Mouse (Mus musculus) hindbrain, embryonic 11.5 days (tissue): ENCODE measurements around the gene Mmp11. TPM values are rescaled to one million over a fixed set of nuclear protein-coding genes. Genes with fewer than 3 reads are reported as not detected.

Experiments
- ATAC-seq: fragments of 200-750 bp; cut with Nextera tagmentation; 2 replicates; pipeline ENCODE4 v1.8.0; 2017; ENCODE audit warnings: mild to moderate bottlenecking, moderate TSS enrichment, moderate library complexity; ENCODE audit not compliant: low FRiP score
- DNase-seq: peaks from one replicate; pipeline ENCODE4 v3.0.0-alpha.2; 2015; ENCODE audit warnings: low spot score
- H3K27ac ChIP-seq: fragments of 300-500 bp; sonication (generic); 2 replicates; pipeline ENCODE4 v1.5.1; 2014; ENCODE audit warnings: mild to moderate bottlenecking, low read depth, low read length
- H3K27me3 ChIP-seq: fragments of 300-500 bp; sonication (generic); 2 replicates; pipeline ENCODE4 v1.6.1; 2014; ENCODE audit warnings: mild to moderate bottlenecking, low read length, moderate library complexity, mixed read lengths; ENCODE audit not compliant: control insufficient read depth, insufficient read depth
- H3K36me3 ChIP-seq: fragments of 300-500 bp; sonication (generic); 2 replicates; pipeline ENCODE4 v1.6.1; 2014; ENCODE audit warnings: mild to moderate bottlenecking, low read length, moderate library complexity, mixed read lengths; ENCODE audit not compliant: control insufficient read depth, insufficient read depth
- H3K4me1 ChIP-seq: fragments of 300-500 bp; sonication (generic); replicated peaks from 2 replicates; pipeline ENCODE4 v1.6.1; 2014; ENCODE audit warnings: low read length, mixed read lengths; ENCODE audit not compliant: control insufficient read depth, insufficient read depth
- H3K4me2 ChIP-seq: fragments of 300-500 bp; sonication (generic); replicated peaks from 2 replicates; pipeline ENCODE4 v1.6.1; 2014; ENCODE audit warnings: mild to moderate bottlenecking, low read depth, low read length
- H3K4me3 ChIP-seq: fragments of 300-500 bp; sonication (generic); 2 replicates; pipeline ENCODE4 v1.5.1; 2014; ENCODE audit warnings: low read depth, low read length
- H3K9ac ChIP-seq: fragments of 300-500 bp; sonication (generic); 2 replicates; pipeline ENCODE4 v1.6.1; 2014; ENCODE audit warnings: low read depth, low read length
- H3K9me3 ChIP-seq: fragments of 300-500 bp; sonication (generic); 2 replicates; pipeline ENCODE4 v1.6.1; 2016; ENCODE audit warnings: low read length; ENCODE audit not compliant: control insufficient read depth
- WGBS: fragments of 180-500 bp; shearing (Covaris S2); extraction: QIAGEN DNeasy Blood & Tissue Kit; methylation state at CpG from one replicate; pipeline ENCODE4 v1.1.7; 2014; 5-methylcytosine and 5-hydroxymethylcytosine counted together
- polyA plus RNA-seq: library from polyadenylated mRNA; unstranded; fragments of >200 nt; fragmentation: Nextera tagmentation; extraction: Ambion mirVana; gene quantifications from 2 replicates; pipeline ENCODE4 v1.2.1, GENCODE M21; 2014

Gene Mmp11
- polyA plus RNA-seq, 1 experiment from 2014 or later: 36.1 TPM

- ATAC-seq (peak; percentile 80), DNase-seq (peak; percentile 55)
- Histone ChIP-seq H3K36me3 (no peaks in the 10 kb centered on the region), H3K9ac (peak overlapping the region; percentile 55), H3K9me3 (no peaks in the 10 kb centered on the region), H3K4me1 (no peaks in the 10 kb centered on the region), H3K4me3 (peak overlapping the region; percentile 38), H3K27ac (no peak overlapping the region), H3K27me3 (no peaks in the 10 kb centered on the region), H3K4me2 (peak overlapping the region; percentile 82)
- 2% methylated on average over 22 of the region's 23 CpGs for WGBS
These were observed 14.5 kb upstream of the Mmp11 start for GRCm38 (mm10) chr10:75950791-75951210.

- DNase-seq: no peak
- Histone ChIP-seq H3K27me3 (no peaks in the 10 kb centered on the region), H3K9me3 (no peaks in the 10 kb centered on the region), H3K4me2 (no peak overlapping the region), H3K9ac (no peak overlapping the region), H3K4me1 (0 out of 2 replicates have a peak, but pooled peaks cover under 1% of the 10 kb centered on the region), H3K36me3 (no peaks in the 10 kb centered on the region), H3K4me3 (no peak overlapping the region), H3K27ac (no peak overlapping the region)
- ATAC-seq: no peak
- 79% methylated on average over 22 of the region's 22 CpGs for WGBS
These were observed 13.1 kb upstream of the Mmp11 start for GRCm38 (mm10) chr10:75949053-75950045.

- Histone ChIP-seq H3K4me2 (no peak overlapping the region), H3K36me3 (no peaks in the 10 kb centered on the region), H3K27ac (no peak overlapping the region), H3K4me3 (no peak overlapping the region), H3K9ac (no peak overlapping the region), H3K4me1 (peaks cover 3% of the 10 kb centered on the region; the same call in 1 of the 2 replicates), H3K9me3 (no peaks in the 10 kb centered on the region), H3K27me3 (no peaks in the 10 kb centered on the region)
- DNase-seq (no peak), ATAC-seq (no peak)
- WGBS: 70% methylated on average over 5 of the region's 5 CpGs
These were observed 11.8 kb upstream of the Mmp11 start for GRCm38 (mm10) chr10:75948079-75948478.

GRCm38 (mm10) chr10:75945896-75946295 lies 9.6 kb upstream of the Mmp11 start:
- DNase-seq: no peak
- WGBS: 85% methylated on average over 7 of the region's 7 CpGs
- Histone ChIP-seq H3K4me1 (peaks cover 3% of the 10 kb centered on the region; the same call in 1 of the 2 replicates), H3K27me3 (no peaks in the 10 kb centered on the region), H3K4me2 (no peak overlapping the region), H3K36me3 (no peaks in the 10 kb centered on the region), H3K4me3 (no peak overlapping the region), H3K9ac (no peak overlapping the region), H3K27ac (no peak overlapping the region), H3K9me3 (no peaks in the 10 kb centered on the region)
- ATAC-seq: no peak

GRCm38 (mm10) chr10:75945213-75945612 lies 8.9 kb upstream of the Mmp11 start:
- Histone ChIP-seq H3K4me2 (no peak overlapping the region), H3K9ac (no peak overlapping the region), H3K27ac (no peak overlapping the region), H3K4me1 (peaks cover 3% of the 10 kb centered on the region; the same call in 1 of the 2 replicates), H3K4me3 (no peak overlapping the region), H3K9me3 (no peaks in the 10 kb centered on the region), H3K36me3 (no peaks in the 10 kb centered on the region), H3K27me3 (no peaks in the 10 kb centered on the region)
- 92% methylated on average over 7 of the region's 7 CpGs for WGBS
- DNase-seq (no peak), ATAC-seq (no peak)

- peak overlapping the region; percentile 54 for H3K27ac ChIP-seq
- no peak overlapping the region for H3K4me3 ChIP-seq
- no peak for ATAC-seq
- H3K4me1 ChIP-seq: peaks cover 3% of the 10 kb centered on the region; the same call in 1 of the 2 replicates
- no peaks in the 10 kb centered on the region for H3K27me3 ChIP-seq
- 23% methylated on average over 11 of the region's 11 CpGs for WGBS
- H3K9me3 ChIP-seq: no peaks in the 10 kb centered on the region
- no peak overlapping the region; the same call in 1 of the 2 replicates for H3K4me2 ChIP-seq
- DNase-seq: no peak
- no peaks in the 10 kb centered on the region for H3K36me3 ChIP-seq
- H3K9ac ChIP-seq: no peak overlapping the region
These were observed 7.9 kb upstream of the Mmp11 start for GRCm38 (mm10) chr10:75944066-75944772.

- Histone ChIP-seq H3K27me3 (no peaks in the 10 kb centered on the region), H3K36me3 (no peaks in the 10 kb centered on the region), H3K4me1 (peaks cover 3% of the 10 kb centered on the region; the same call in 1 of the 2 replicates), H3K27ac (peak within 1 kb of the TSS; percentile 54; the same call in 1 of the 2 replicates), H3K9me3 (no peaks in the 10 kb centered on the region), H3K4me3 (no peak within 1 kb of the TSS), H3K9ac (no peak within 1 kb of the TSS), H3K4me2 (no peak within 1 kb of the TSS; the same call in 1 of the 2 replicates)
- DNase-seq (no peak), ATAC-seq (no peak)
- WGBS: 79% methylated on average over 15 of the region's 15 CpGs
These were observed 6.6 kb upstream of the Mmp11 start, which contains the start of gene Vpreb3 for GRCm38 (mm10) chr10:75942736-75943477. TSS of gene Vpreb3 (plus strand) at chr10:75943057.
